Mouse (Mus musculus) right cerebral cortex, adult 2 months (tissue): ENCODE data around the gene Tmem41a.

Experiments used
- DNase-seq, 2 experiments: peaks; one replicate each; pipeline ENCODE4 v3.0.0; 2021 to 2022; ENCODE audit warnings: low spot score in 2 of 2

Tmem41a gene

DNA sequence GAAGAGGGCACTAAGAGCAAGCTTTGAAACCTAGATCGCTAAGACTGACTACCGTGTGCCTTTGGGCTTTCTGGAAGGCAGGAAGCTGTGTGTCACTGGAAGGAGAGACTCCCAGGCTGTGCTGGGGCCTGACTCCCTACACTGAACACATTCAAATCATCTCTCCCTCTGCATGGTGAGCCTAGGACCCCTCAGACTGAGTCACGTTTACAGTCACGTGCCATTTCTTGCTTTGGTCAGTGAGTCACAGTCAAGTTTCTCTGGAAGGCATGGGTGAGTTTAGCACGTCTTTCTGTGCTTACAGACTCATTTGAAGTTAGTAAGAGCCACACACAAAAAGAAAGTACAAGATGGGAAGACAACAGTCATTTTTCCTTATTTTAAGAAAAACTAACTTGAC is 46.1 kb downstream of the Tmem41a start:
- no peak for DNase-seq

GRCm38 (mm10) chr16:21893890-21894289 is 53.5 kb downstream of the Tmem41a start:
- DNase-seq, result no peak

- no peak for DNase-seq
Observed at GRCm38 (mm10) chr16:21887601-21888000, 59.8 kb downstream of the Tmem41a start.
